Mouse (Mus musculus) limb, embryonic 12.5 days (tissue): Measurements from ENCODE around the gene C1qtnf5. TPM values are rescaled to one million over a fixed set of nuclear protein-coding genes. Genes with fewer than 3 reads are reported as not detected.
"Not testable (repeated sequence)": the region's sequence is repeated elsewhere in the genome, so short reads cannot be mapped to it uniquely, and the experiment has no call there.

Experiments used
- ATAC-seq: fragments of 200-750 bp; cut with Nextera tagmentation; 2 replicates; pipeline ENCODE4 v1.8.0; 2017; ENCODE audit warnings: low read depth, moderate TSS enrichment; ENCODE audit not compliant: insufficient number of reproducible peaks, insufficient read depth, low FRiP score, low TSS enrichment
- H3K27ac ChIP-seq: fragments of 300-500 bp; sonication (generic); 2 replicates; pipeline ENCODE4 v1.5.1; 2016; ENCODE audit warnings: mild to moderate bottlenecking, moderate library complexity
- H3K27me3 ChIP-seq: fragments of 300-500 bp; sonication (generic); 2 replicates; pipeline ENCODE4 v1.6.1; 2016; ENCODE audit warnings: mild to moderate bottlenecking, moderate library complexity
- H3K36me3 ChIP-seq: fragments of 300-500 bp; sonication (generic); 2 replicates; pipeline ENCODE4 v1.6.1; 2016; ENCODE audit warnings: mild to moderate bottlenecking, moderate library complexity
- H3K4me1 ChIP-seq: fragments of 300-500 bp; sonication (generic); replicated peaks from 2 replicates; pipeline ENCODE4 v1.6.1; 2016
- H3K4me2 ChIP-seq: fragments of 300-500 bp; sonication (generic); 2 replicates; pipeline ENCODE4 v1.6.1; 2016; ENCODE audit warnings: mild to moderate bottlenecking, moderate library complexity
- H3K4me3 ChIP-seq: fragments of 300-500 bp; sonication (generic); replicated peaks from 2 replicates; pipeline ENCODE4 v1.5.1; 2016; ENCODE audit warnings: mild to moderate bottlenecking
- H3K9ac ChIP-seq: fragments of 300-500 bp; sonication (generic); replicated peaks from 2 replicates; pipeline ENCODE4 v1.6.1; 2016; ENCODE audit warnings: mild to moderate bottlenecking, moderate library complexity
- H3K9me3 ChIP-seq: fragments of 300-500 bp; sonication (generic); 2 replicates; pipeline ENCODE4 v1.6.1; 2016; ENCODE audit warnings: mild to moderate bottlenecking, moderate library complexity
- WGBS: fragments of 180-500 bp; shearing (Covaris S2); methylation state at CpG from one replicate; pipeline ENCODE4 v1.1.7; 2016; 5-methylcytosine and 5-hydroxymethylcytosine counted together
- polyA plus RNA-seq: library from polyadenylated mRNA; unstranded; fragments of >200 nt; fragmentation: Nextera tagmentation; extraction: Ambion mirVana; gene quantifications from 2 replicates; pipeline ENCODE4 v1.2.1, GENCODE M21; 2016

C1qtnf5 gene
- polyA plus RNA-seq, 1 experiment from 2014 or later = 0.84 TPM

GRCm38 (mm10) chr9:44107557-44108179 is 623 bp downstream of the C1qtnf5 start:
- Histone ChIP-seq H3K4me3 (peak overlapping the region; percentile 19), H3K27me3 (no peaks in the 10 kb centered on the region; the same call in 1 of the 2 replicates), H3K36me3 (peaks cover 54% of the 10 kb centered on the region), H3K9me3 (no peaks in the 10 kb centered on the region), H3K4me1 (peaks cover 53% of the 10 kb centered on the region), H3K27ac (peak overlapping the region; percentile 53), H3K4me2 (peak overlapping the region; percentile 42), H3K9ac (no peak overlapping the region; the same call in none of the 2 replicates)
- WGBS = 40% methylated on average over 25 of the region's 25 CpGs
- no peak for ATAC-seq

GRCm38 (mm10) chr9:44108269-44109055 is 1.4 kb downstream of the C1qtnf5 start:
- Histone ChIP-seq H3K9me3 (no peaks in the 10 kb centered on the region), H3K27me3 (no peaks in the 10 kb centered on the region; the same call in 1 of the 2 replicates), H3K27ac (no peak overlapping the region), H3K9ac (peak overlapping the region; percentile 44; the same call in 1 of the 2 replicates), H3K4me2 (peak overlapping the region; percentile 54), H3K36me3 (peaks cover 54% of the 10 kb centered on the region), H3K4me3 (no peak overlapping the region), H3K4me1 (peaks cover 53% of the 10 kb centered on the region)
- WGBS = 80% methylated on average over 31 of the region's 31 CpGs
- no peak for ATAC-seq

GRCm38 (mm10) chr9:44109360-44110095 is 2.5 kb downstream of the C1qtnf5 start:
- peak overlapping the region; percentile 54 for H3K4me2 ChIP-seq
- H3K4me3 ChIP-seq = peak overlapping the region; percentile 24
- ATAC-seq = no peak
- H3K4me1 ChIP-seq = peaks cover 53% of the 10 kb centered on the region
- peaks cover 48% of the 10 kb centered on the region for H3K36me3 ChIP-seq
- 17% methylated on average over 9 of the region's 9 CpGs for WGBS
- H3K27ac ChIP-seq = peak overlapping the region; percentile 41; the same call in 1 of the 2 replicates
- H3K27me3 ChIP-seq = no peaks in the 10 kb centered on the region; the same call in 1 of the 2 replicates
- peak overlapping the region; percentile 44 for H3K9ac ChIP-seq
- no peaks in the 10 kb centered on the region for H3K9me3 ChIP-seq

GRCm38 (mm10) chr9:44111909-44112308 is 4.9 kb downstream of the C1qtnf5 start:
- 71% methylated on average over 10 of the region's 12 CpGs for WGBS
- Histone ChIP-seq H3K4me2 (peak overlapping the region; percentile 65), H3K4me3 (peak overlapping the region; percentile 82), H3K4me1 (peaks cover 47% of the 10 kb centered on the region), H3K36me3 (peaks cover 27% of the 10 kb centered on the region)
- not testable (repeated sequence) for H3K27me3 ChIP-seq, H3K9ac ChIP-seq, H3K27ac ChIP-seq, ATAC-seq, H3K9me3 ChIP-seq

GRCm38 (mm10) chr9:44113105-44113789 is 6.2 kb downstream of the C1qtnf5 start, which contains the start of the genes Gm49380 and Rnf26:
Gm49380 (minus strand) TSS chr9:44113500.
Rnf26 (minus strand) TSS chr9:44113517.
- H3K4me1 ChIP-seq = peaks cover 34% of the 10 kb centered on the region
- ATAC-seq = peak; percentile 92
- WGBS = under 1% methylated on average over 51 of the region's 51 CpGs

GRCm38 (mm10) chr9:44114453-44114852 is 7.4 kb downstream of the C1qtnf5 start:
- 77% methylated on average over 2 of the region's 2 CpGs for WGBS
- no peak overlapping the region for H3K9ac ChIP-seq
- no peak overlapping the region for H3K27ac ChIP-seq
- H3K4me1 ChIP-seq = peaks cover 21% of the 10 kb centered on the region
- H3K4me3 ChIP-seq = no peak overlapping the region
- no peak overlapping the region for H3K4me2 ChIP-seq
- no peak for ATAC-seq
- H3K9me3 ChIP-seq = no peaks in the 10 kb centered on the region
- H3K27me3 ChIP-seq = no peaks in the 10 kb centered on the region
- H3K36me3 ChIP-seq = peaks cover 7% of the 10 kb centered on the region; the same call in 1 of the 2 replicates

More at GRCm38 (mm10) chr9:44113105-44113789, 6.2 kb downstream of the C1qtnf5 start, which contains the start of the genes Gm49380 and Rnf26:
- H3K4me3 ChIP-seq = peak within 1 kb of the TSS; percentile 82
- peak within 1 kb of the TSS; percentile 88 for H3K9ac ChIP-seq
- H3K4me2 ChIP-seq = peak within 1 kb of the TSS; percentile 65
- H3K27me3 ChIP-seq = no peaks in the 10 kb centered on the region
- H3K27ac ChIP-seq = peak within 1 kb of the TSS; percentile 75
- no peaks in the 10 kb centered on the region for H3K9me3 ChIP-seq
- peaks cover 14% of the 10 kb centered on the region for H3K36me3 ChIP-seq

- no peaks in the 10 kb centered on the region for H3K27me3 ChIP-seq
- no peak overlapping the region for H3K4me2 ChIP-seq
- H3K9ac ChIP-seq = no peak overlapping the region
- no peaks in the 10 kb centered on the region; the same call in 1 of the 2 replicates for H3K36me3 ChIP-seq
- no peak overlapping the region for H3K4me3 ChIP-seq
- 89% methylated on average over 9 of the region's 9 CpGs for WGBS
- H3K27ac ChIP-seq = no peak overlapping the region
- H3K9me3 ChIP-seq = no peaks in the 10 kb centered on the region
- H3K4me1 ChIP-seq = peaks cover 10% of the 10 kb centered on the region; the same call in 1 of the 2 replicates
- ATAC-seq = no peak
Measured at GRCm38 (mm10) chr9:44115599-44115998, 8.6 kb downstream of the C1qtnf5 start.

GRCm38 (mm10) chr9:44116182-44116581 is 9.1 kb downstream of the C1qtnf5 start:
- Histone ChIP-seq H3K36me3 (no peaks in the 10 kb centered on the region), H3K9ac (no peak overlapping the region), H3K9me3 (no peaks in the 10 kb centered on the region), H3K4me3 (no peak overlapping the region), H3K27ac (no peak overlapping the region), H3K27me3 (no peaks in the 10 kb centered on the region), H3K4me1 (peaks cover 6% of the 10 kb centered on the region; the same call in 1 of the 2 replicates), H3K4me2 (no peak overlapping the region)
- ATAC-seq = no peak
- WGBS = 89% methylated on average over 4 of the region's 4 CpGs

GRCm38 (mm10) chr9:44119011-44119410 is 12.0 kb downstream of the C1qtnf5 start:
- no peak overlapping the region for H3K27ac ChIP-seq
- H3K9me3 ChIP-seq = no peaks in the 10 kb centered on the region
- WGBS = 54% methylated on average over 5 of the region's 5 CpGs
- no peaks in the 10 kb centered on the region for H3K27me3 ChIP-seq
- no peaks in the 10 kb centered on the region for H3K36me3 ChIP-seq
- no peak for ATAC-seq
- H3K9ac ChIP-seq = no peak overlapping the region
- H3K4me3 ChIP-seq = no peak overlapping the region
- H3K4me2 ChIP-seq = no peak overlapping the region
- no peaks in the 10 kb centered on the region for H3K4me1 ChIP-seq

GRCm38 (mm10) chr9:44119948-44120465 is 13.0 kb downstream of the C1qtnf5 start:
- Histone ChIP-seq H3K36me3 (no peaks in the 10 kb centered on the region), H3K27ac (no peak overlapping the region), H3K27me3 (no peaks in the 10 kb centered on the region), H3K4me1 (no peaks in the 10 kb centered on the region), H3K9ac (no peak overlapping the region), H3K4me3 (no peak overlapping the region), H3K9me3 (no peaks in the 10 kb centered on the region), H3K4me2 (no peak overlapping the region)
- WGBS = 78% methylated on average over 8 of the region's 8 CpGs
- ATAC-seq = no peak
